Mouse (Mus musculus) kidney, embryonic 16.5 days (tissue): ENCODE results near the gene Lgr4. TPM values are rescaled to one million over a fixed set of nuclear protein-coding genes. Genes with fewer than 3 reads are reported as not detected.
A peak's percentile ranks its signal among the peaks of the same experiment; 100 is the strongest.

Experiments used
- ATAC-seq: fragments of 200-750 bp; cut with Nextera tagmentation; 2 replicates; pipeline ENCODE4 v1.8.0; 2017; ENCODE audit warnings: moderate TSS enrichment; ENCODE audit not compliant: low FRiP score, low TSS enrichment
- H3K27ac ChIP-seq: fragments of 300-500 bp; sonication (generic); 2 replicates; pipeline ENCODE4 v1.5.1; 2014; ENCODE audit warnings: low read length
- H3K27me3 ChIP-seq: fragments of 300-500 bp; sonication (generic); 2 replicates; pipeline ENCODE4 v1.6.1; 2014; ENCODE audit warnings: low read length, control low read depth, mixed read lengths; ENCODE audit not compliant: insufficient read depth
- H3K36me3 ChIP-seq: fragments of 300-500 bp; sonication (generic); 2 replicates; pipeline ENCODE4 v1.6.1; 2014; ENCODE audit warnings: low read length, control low read depth, mixed read lengths; ENCODE audit not compliant: insufficient read depth
- H3K4me1 ChIP-seq: fragments of 300-500 bp; sonication (generic); 2 replicates; pipeline ENCODE4 v1.6.1; 2014; ENCODE audit warnings: low read length, control low read depth, mixed read lengths; ENCODE audit not compliant: insufficient read depth
- H3K4me2 ChIP-seq: fragments of 300-500 bp; sonication (generic); replicated peaks from 2 replicates; pipeline ENCODE4 v1.6.1; 2014; ENCODE audit warnings: low read depth, low read length
- H3K4me3 ChIP-seq: fragments of 300-500 bp; sonication (generic); 2 replicates; pipeline ENCODE4 v1.5.1; 2014; ENCODE audit warnings: mild to moderate bottlenecking, low read length
- H3K9ac ChIP-seq: fragments of 300-500 bp; sonication (generic); replicated peaks from 2 replicates; pipeline ENCODE4 v1.6.1; 2014; ENCODE audit warnings: low read length
- H3K9me3 ChIP-seq: fragments of 300-500 bp; sonication (generic); 2 replicates; pipeline ENCODE4 v1.6.1; 2016; ENCODE audit warnings: low read length, control low read depth
- WGBS: fragments of 180-500 bp; shearing (Covaris S2); extraction: QIAGEN DNeasy Blood & Tissue Kit; methylation state at CpG from one replicate; pipeline ENCODE4 v1.1.7; 2014; 5-methylcytosine and 5-hydroxymethylcytosine counted together
- polyA plus RNA-seq: library from polyadenylated mRNA; unstranded; fragments of >200 nt; fragmentation: Nextera tagmentation; extraction: Ambion mirVana; gene quantifications from 2 replicates; pipeline ENCODE4 v1.2.1, GENCODE M21; 2015

Lgr4 gene
- polyA plus RNA-seq, 1 experiment from 2014 or later, result 23.9 TPM

DNA sequence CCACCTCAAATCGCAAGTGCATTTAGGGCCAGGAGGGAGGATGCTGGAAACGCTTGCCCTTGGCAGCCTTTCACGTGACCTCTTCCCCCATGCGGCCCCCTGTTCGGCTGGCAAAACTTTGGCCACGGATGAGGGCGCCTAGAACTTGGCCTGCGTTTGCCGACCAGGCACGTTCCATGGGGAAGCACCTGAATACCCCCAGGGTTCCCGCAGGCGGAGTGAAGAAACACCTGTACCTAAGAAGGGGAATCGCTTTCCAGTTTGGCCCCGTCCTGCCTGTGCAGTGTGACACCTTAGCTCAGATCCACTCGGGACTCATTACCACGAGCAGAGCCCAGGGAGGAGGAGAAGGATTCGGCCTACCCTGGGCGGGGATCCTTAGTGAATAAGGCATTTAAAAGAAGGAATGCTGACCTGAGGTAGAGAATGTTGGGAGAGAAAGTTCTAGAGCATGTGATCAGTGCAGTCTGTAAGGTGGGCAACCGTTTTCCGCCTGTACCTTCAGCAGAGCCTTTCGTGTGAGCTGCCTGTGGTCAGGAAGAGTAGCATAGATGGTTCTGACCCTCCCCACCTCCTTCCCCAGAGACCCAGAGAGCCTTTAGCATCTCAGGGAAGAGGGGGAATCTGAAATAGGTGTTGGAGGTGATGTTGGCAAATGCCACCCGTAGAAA is 1.3 kb downstream of the Lgr4 start:
- H3K9ac ChIP-seq, result peak overlapping the region; percentile 97
- peak overlapping the region; percentile 59 for H3K4me2 ChIP-seq
- H3K9me3 ChIP-seq, result no peaks in the 10 kb centered on the region
- 4% methylated on average over 22 of the region's 22 CpGs for WGBS
- peaks cover 44% of the 10 kb centered on the region for H3K4me1 ChIP-seq
- H3K27me3 ChIP-seq, result no peaks in the 10 kb centered on the region
- no peaks in the 10 kb centered on the region for H3K36me3 ChIP-seq
- ATAC-seq, result no peak
- H3K4me3 ChIP-seq, result peak overlapping the region; percentile 74
- peak overlapping the region; percentile 98 for H3K27ac ChIP-seq

DNA sequence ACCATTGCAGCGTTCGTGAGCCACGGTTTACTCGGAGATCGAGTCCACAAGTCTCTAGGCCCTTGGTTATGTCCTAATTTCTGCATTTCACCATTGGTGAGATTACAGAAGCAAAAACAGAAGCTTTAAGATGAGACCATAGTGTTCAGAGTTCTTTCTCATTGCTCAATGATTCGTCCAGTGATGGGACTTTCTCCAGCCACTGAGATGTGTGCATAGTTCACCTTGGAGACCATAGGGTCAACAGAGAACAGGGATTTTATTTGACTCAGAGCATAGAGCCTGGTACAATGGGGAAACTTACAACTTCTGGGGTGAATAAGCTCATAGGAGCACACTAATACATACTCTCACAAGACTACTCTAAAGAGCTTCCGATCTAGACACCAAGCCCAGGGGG is 3.0 kb downstream of the Lgr4 start:
- Histone ChIP-seq H3K27ac (no peak overlapping the region), H3K4me2 (peak overlapping the region; percentile 59), H3K36me3 (no peaks in the 10 kb centered on the region; the same call in 1 of the 2 replicates), H3K27me3 (no peaks in the 10 kb centered on the region), H3K9me3 (no peaks in the 10 kb centered on the region), H3K4me3 (peak overlapping the region; percentile 74), H3K4me1 (peaks cover 44% of the 10 kb centered on the region), H3K9ac (peak overlapping the region; percentile 57)
- ATAC-seq, result no peak
- 74% methylated on average over 7 of the region's 7 CpGs for WGBS

DNA sequence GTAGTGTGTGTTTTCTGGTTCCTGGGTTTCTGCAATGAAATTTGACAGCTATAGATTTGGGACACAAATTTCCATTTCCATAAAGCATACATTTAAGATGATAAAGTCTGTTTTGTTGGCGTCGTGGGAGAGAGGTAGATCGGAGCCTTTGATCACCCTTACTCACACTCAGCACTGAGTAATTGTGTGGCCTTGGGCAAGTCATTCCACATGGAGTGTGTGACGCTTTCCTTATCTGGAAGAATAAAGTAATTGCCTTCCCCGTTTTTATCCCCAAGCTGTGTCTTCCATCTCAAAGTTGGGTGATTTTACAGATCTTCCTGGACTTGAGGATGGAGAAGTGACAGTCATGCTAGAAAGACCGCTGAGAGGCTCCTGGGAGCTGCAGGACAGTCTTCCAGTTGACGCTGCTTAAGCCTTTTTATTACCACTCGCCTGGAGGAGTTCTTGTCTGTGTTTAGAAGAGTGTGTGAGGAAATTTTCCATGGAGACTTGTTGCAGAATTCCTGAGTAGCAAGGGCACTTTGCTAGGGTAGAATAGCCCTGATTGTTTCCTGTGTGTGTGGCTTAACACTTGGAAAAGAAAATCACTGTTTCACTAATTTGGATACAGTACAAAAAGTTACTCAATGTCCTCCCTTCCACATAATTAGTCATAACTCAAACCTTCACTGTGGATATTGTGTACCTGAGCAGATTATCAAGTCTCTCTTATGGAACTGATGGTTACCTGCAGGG is 4.0 kb downstream of the Lgr4 start:
- Histone ChIP-seq H3K4me2 (peak overlapping the region; percentile 44), H3K27ac (no peak overlapping the region), H3K36me3 (peaks cover 6% of the 10 kb centered on the region), H3K27me3 (no peaks in the 10 kb centered on the region), H3K9ac (no peak overlapping the region), H3K4me1 (peaks cover 44% of the 10 kb centered on the region), H3K9me3 (no peaks in the 10 kb centered on the region), H3K4me3 (peak overlapping the region; percentile 18)
- no peak for ATAC-seq
- 52% methylated on average over 8 of the region's 8 CpGs for WGBS

DNA sequence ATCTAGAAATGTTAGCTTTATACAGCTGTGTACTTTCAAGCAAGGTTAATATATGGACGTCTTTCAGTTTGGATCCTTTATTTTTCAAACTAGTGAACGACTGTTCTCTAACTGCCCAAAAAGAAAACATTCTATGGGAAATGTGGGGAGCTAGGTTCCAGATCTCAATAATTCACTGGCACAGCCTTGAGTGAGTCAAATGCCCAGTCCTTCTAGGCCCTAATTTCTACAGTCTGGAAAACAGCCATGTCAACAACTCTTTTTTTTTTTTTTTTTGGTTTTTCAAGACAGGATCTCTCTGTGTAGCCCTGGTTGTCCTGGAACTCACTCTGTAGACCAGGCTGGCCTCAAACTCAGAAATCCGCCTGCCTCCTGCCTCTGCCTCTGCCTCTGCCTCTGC is 4.9 kb downstream of the Lgr4 start:
- Histone ChIP-seq H3K27me3 (no peaks in the 10 kb centered on the region), H3K4me2 (0 out of 2 replicates have a peak overlapping the region, but pooled peaks have one; percentile 4)

DNA sequence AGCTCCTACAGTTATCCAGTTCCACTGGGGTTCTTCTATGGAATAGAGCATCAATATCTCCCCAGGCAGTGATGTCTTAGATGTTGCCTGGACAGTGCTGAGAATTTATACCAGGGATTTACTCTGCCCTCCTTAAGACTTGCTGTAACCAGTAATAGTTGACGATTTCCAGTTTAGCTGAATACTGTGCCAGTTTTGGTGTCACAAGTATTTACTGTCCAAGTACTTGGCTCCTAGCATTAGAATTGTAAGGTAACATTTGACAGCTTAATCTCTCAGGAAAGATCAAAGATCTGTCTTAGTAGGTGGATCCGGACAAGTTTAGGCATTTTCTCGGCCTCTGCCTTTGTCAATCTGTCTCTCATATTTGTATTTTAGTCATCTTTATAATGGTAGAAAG is 5.6 kb downstream of the Lgr4 start:
- no peak overlapping the region for H3K4me2 ChIP-seq
- WGBS, result 87% methylated on average over 3 of the region's 3 CpGs
- ATAC-seq, result no peak

More for the DNA sequence above, 4.9 kb downstream of the Lgr4 start:
- H3K9me3 ChIP-seq, result no peaks in the 10 kb centered on the region
- no peak overlapping the region for H3K4me3 ChIP-seq
- no peak for ATAC-seq
- peaks cover 38% of the 10 kb centered on the region for H3K4me1 ChIP-seq
- WGBS, result 52% methylated on average over 3 of the region's 3 CpGs
- H3K9ac ChIP-seq, result no peak overlapping the region
- no peak overlapping the region for H3K27ac ChIP-seq
- H3K36me3 ChIP-seq, result peaks cover 6% of the 10 kb centered on the region

DNA sequence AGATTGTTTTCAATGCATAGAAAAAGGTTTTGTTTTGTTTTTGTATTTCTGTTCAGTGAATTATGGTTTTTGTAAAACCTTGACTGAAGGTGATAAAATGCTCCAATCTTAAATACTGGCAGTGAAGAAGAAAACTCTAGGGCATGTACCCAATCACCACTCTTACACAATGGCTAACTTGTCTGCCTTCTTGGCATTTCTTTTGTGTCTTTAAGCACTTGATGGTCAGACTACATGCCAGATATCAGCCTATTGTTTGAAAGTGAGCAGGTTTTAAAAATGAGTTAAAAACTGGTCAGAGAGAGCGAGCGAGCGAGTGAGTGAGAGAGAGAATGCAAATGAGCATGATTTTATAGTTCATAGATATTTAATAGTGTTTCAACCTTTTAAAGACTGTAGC is 6.5 kb downstream of the Lgr4 start:
- Histone ChIP-seq H3K27ac (no peak overlapping the region), H3K9ac (no peak overlapping the region), H3K4me1 (peaks cover 33% of the 10 kb centered on the region), H3K36me3 (peaks cover 6% of the 10 kb centered on the region), H3K4me3 (no peak overlapping the region), H3K4me2 (no peak overlapping the region), H3K9me3 (no peaks in the 10 kb centered on the region), H3K27me3 (no peaks in the 10 kb centered on the region)
- 90% methylated on average over 3 of the region's 3 CpGs for WGBS
- no peak for ATAC-seq

More for the DNA sequence above, 5.6 kb downstream of the Lgr4 start:
- H3K36me3 ChIP-seq, result peaks cover 6% of the 10 kb centered on the region
- no peak overlapping the region for H3K9ac ChIP-seq
- H3K27ac ChIP-seq, result no peak overlapping the region
- no peaks in the 10 kb centered on the region for H3K27me3 ChIP-seq
- H3K4me1 ChIP-seq, result peaks cover 38% of the 10 kb centered on the region
- no peak overlapping the region for H3K4me3 ChIP-seq
- H3K9me3 ChIP-seq, result no peaks in the 10 kb centered on the region

DNA sequence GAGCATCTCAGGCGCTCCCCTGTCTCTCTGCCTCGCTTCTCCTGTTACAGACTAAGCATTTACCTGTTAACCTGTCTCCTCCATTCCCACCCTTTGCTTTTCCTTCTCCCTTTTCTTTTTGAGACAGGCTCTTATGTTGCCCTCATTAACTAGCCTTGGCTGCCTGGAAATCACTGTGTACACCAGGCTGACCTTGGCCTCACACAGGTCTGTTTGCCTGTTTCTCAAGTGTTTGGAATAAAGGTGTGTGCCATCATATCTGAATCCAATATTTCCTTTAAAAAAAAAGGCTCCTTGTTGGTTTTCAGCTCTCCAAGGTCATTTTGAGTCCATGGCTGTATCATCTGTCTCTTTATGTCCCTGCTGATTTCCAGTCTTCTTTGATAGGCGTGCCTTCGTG is 9.5 kb downstream of the Lgr4 start:
- H3K9me3 ChIP-seq, result no peaks in the 10 kb centered on the region
- no peak overlapping the region for H3K27ac ChIP-seq
- H3K4me1 ChIP-seq, result peaks cover 17% of the 10 kb centered on the region
- peaks cover 6% of the 10 kb centered on the region for H3K36me3 ChIP-seq
- H3K9ac ChIP-seq, result no peak overlapping the region
- no peak overlapping the region for H3K4me2 ChIP-seq
- H3K27me3 ChIP-seq, result no peaks in the 10 kb centered on the region
- ATAC-seq, result no peak
- 93% methylated on average over 4 of the region's 4 CpGs for WGBS
- H3K4me3 ChIP-seq, result no peak overlapping the region

DNA sequence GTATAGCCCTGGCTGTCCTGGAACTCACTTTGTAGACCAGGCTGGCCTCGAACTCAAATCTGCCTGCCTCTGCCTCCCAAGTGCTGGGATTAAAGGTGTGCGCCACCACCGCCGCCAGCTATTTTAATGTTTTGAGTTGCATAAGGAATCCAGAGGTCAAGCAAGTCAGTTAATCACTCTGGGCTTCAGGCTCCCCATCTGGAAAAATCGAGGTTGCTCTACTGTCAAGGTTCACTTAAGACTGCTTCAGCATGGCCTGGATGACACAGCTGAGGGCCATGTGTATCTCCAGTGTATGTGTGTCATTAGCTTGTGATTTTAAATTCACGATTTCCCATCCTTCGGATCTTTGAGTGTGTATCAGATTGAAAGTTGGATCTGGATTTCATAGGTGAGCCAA is 10.0 kb downstream of the Lgr4 start:
- H3K9ac ChIP-seq, result no peak overlapping the region
- no peak overlapping the region for H3K4me2 ChIP-seq
- no peak for ATAC-seq
- WGBS, result 76% methylated on average over 7 of the region's 7 CpGs
- H3K9me3 ChIP-seq, result no peaks in the 10 kb centered on the region
- no peaks in the 10 kb centered on the region for H3K27me3 ChIP-seq
- no peak overlapping the region for H3K27ac ChIP-seq
- peaks cover 21% of the 10 kb centered on the region for H3K4me1 ChIP-seq
- peaks cover 6% of the 10 kb centered on the region for H3K36me3 ChIP-seq
- no peak overlapping the region for H3K4me3 ChIP-seq

DNA sequence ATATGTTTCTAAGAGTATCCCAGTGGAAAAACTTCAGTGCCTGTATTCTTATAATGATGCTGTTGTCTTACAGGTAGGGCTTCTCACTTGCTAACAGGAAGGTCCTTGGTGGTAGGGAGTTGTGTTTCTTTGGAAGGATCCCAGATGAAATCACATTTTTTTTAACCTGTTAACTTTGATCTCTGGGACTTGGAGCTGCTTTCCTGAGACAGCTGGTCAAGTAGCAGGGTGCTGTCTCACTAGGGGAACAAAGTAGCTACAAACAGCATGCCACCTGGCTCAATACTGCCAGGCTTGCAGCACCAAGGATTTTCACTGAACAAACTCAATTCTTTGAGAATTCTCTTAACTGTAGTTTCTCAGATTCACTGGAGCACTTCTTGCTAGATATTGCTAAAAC is 10.4 kb downstream of the Lgr4 start:
- Histone ChIP-seq H3K36me3 (peaks cover 6% of the 10 kb centered on the region), H3K4me3 (no peak overlapping the region), H3K4me1 (peaks cover 25% of the 10 kb centered on the region), H3K27me3 (no peaks in the 10 kb centered on the region), H3K9me3 (no peaks in the 10 kb centered on the region), H3K9ac (no peak overlapping the region), H3K4me2 (no peak overlapping the region), H3K27ac (no peak overlapping the region)
- no peak for ATAC-seq

DNA sequence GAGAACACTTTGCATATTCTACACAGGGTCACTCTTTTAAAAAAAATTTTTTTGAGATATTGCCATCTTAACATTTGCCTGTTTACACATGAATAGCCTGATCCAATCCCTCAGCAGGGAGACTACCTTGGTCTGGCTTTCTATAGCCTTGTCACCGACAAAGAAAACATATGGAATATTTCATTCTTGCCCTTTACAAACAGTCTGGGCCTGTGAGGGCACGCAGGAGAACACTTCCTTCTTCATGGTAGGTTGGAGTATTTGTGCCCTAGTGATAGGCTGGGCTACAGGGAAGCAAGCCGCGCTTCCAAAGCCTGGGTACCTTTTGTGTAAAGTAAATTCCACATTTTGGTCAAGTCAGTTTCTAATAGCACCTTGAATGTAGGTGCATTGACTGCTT is 11.3 kb downstream of the Lgr4 start:
- Histone ChIP-seq H3K9ac (no peak overlapping the region), H3K9me3 (no peaks in the 10 kb centered on the region), H3K4me1 (peaks cover 30% of the 10 kb centered on the region), H3K27me3 (no peaks in the 10 kb centered on the region), H3K4me2 (no peak overlapping the region), H3K4me3 (no peak overlapping the region), H3K36me3 (peaks cover 6% of the 10 kb centered on the region), H3K27ac (no peak overlapping the region)
- no peak for ATAC-seq
- WGBS, result 48% methylated on average over 4 of the region's 4 CpGs
